Mouse (Mus musculus): Measurements from ENCODE around the gene Nop10. TPM values are rescaled to one million over a fixed set of nuclear protein-coding genes. Genes with fewer than 3 reads are reported as not detected.

The Nop10 gene
- 123 and 138 TPM in 2 replicates for polyA plus RNA-seq (2012; rRNA removed)

DNA sequence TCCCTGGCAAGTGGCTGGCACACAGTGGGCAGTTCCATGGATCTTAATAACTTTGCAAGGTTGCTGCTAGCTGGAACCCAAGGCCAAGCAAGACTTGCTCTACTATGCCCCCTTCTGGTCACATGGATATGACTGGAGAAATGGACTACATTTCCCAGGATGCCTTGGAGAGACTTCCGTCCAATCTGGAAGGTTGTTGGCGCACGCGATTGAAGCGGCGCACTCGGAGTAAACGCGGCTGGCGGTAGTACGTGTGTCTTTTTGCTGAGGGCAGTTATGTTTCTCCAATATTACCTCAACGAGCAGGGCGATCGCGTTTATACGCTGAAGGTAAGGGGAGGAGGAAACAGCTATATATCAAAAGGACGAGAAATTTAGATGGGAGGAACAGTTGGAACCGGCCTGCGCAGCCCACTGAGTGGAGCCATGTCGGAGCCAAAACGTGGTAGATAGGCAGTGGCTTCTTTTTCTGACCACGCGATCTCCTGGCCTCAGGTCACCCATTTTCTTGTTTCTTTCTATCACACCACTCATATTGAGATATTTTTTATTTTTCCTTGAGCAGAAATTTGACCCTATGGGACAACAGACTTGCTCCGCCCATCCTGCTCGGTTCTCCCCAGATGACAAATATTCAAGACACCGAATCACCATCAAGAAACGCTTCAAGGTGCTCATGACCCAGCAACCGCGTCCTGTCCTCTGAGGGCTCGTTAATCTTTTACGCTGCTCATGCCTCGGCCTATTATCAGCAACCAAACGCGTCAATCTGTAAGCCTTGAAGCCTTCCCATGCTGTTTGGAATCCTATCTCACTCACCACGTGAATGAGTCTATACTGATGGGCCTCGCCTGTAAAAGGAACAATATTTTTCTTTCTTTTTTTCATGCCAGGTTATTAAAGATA is at the start of gene Nop10:
Nop10 (plus strand) TSS at position 179 of the 906 bp plus-strand sequence.

GRCm38 (mm10) chr2:112239212-112239934 is 22.4 kb upstream of the Nop10 start, which contains the start of gene Lpcat4:
Gene Lpcat4 (plus strand): TSS chr2:112239468.

DNA sequence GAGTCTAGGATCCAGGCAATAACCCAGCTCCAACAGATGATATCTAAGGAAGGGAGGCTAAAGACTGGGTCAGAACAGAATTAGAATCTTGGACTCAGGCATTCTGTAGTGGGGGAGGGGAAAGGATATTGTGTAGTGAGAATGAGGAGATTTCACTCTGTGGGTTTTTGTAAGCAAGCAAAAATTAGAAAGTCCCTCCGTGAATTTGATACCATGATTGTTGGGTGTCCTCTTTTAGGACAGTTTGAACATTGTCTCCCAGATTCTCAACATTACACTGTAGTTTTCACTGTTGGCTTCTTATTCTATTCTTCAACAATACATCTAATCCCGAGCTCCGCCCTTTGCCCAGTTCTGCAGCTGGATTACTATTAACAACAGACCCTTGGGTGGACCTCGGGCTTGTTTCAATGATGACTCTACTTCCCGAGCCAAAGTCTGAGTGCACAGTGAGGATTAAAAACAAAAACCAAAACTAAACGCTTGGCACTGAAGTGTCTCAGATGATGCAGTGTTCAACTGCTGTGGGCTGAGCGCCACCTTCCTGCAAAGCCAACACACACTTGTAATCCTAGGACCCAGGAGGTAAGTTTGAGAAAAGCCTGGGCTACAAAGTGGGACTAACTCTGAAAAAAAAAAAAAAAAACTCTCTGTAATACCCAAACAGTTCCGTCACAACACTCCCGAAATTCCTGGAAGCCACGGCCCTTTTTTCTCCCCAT is 2.3 kb upstream of the Nop10 start, which contains the start of gene Nutm1:
Nutm1 (minus strand) TSS at position 51 of the 722 bp plus-strand sequence.

DNA sequence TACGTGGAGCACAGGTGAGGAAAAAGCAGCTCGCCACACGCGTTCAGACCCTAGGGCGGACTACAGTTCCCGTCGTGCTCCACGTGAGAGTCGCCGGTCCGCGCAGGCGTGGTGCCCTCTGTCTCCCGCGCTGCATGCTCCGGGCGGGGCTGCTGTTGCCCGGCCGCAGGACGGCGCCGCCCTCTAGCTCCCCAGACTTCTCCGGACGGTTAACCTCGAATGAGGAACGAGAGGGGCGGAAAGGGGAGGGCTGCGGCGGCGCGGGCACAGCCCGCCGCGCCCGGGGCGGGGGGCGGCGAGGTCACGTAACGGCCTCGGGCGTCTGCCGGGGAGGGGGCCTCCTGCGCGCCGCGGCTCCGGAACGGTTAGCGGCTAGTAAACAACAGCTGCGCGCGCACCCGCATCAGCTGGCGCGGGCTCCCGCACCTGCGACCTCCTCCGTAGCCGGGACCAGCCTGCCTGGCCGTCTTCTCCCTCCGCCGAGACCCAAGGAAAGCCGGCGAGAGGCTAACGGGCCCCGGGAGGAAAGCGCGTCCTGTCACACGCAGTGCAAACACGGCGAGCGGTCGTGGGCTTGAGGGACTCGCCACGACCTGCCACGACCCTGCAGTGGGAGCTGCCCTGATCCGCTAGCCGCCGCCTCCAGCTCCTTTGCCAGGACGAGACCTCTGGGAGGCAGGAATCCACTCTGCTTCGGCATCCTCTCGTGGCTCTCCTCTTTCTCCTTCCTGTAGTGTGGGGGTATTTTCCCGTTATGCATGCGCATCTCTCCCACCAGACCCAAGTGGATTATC is 3.9 kb downstream of the Nop10 start, which contains the start of gene Slc12a6:
Slc12a6 (plus strand) TSS at position 378 of the 794 bp plus-strand sequence.

DNA sequence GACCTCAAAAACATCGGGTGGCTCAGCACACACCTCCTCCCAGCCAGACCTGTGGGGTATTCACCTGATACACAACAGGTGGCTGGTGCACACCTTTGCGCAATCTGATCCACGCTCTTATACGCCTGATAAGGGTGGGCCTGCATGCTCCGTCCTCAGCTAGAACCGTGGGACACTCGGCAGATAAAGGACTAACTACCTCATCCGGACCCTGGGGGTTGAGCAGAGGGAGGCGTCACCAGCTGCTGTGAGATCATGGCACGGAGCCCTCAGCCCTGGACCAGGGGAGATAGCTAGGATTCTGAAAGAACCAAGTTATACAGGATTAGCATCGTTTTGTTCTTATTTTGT is 4.5 kb downstream of the Nop10 start, which contains the start of gene Gm21985:
Gm21985 (plus strand) TSS at position 73 of the 351 bp plus-strand sequence.

Other genes starting within 250 kb of the Nop10 start
- gene Olfr1310, start 249.2 kb upstream of the Nop10 start, polyA plus RNA-seq (2012; rRNA removed) = 0.01 TPM in 1 of 2 replicates, not detected in the other
- not detected in 2 replicates for gene Olfr1311, start 237.5 kb upstream of the Nop10 start, polyA plus RNA-seq (2012; rRNA removed)
- not detected in 2 replicates for gene Olfr1312, start 211.7 kb upstream of the Nop10 start, polyA plus RNA-seq (2012; rRNA removed)
- gene Olfr1313, start 184.1 kb upstream of the Nop10 start, polyA plus RNA-seq (2012; rRNA removed) = not detected in 2 replicates
- gene Olfr1314, start 165.1 kb upstream of the Nop10 start, polyA plus RNA-seq (2012; rRNA removed) = 0.01 TPM in 1 of 2 replicates, not detected in the other
- not detected in 2 replicates for gene Olfr1315-ps1, start 146.5 kb upstream of the Nop10 start, polyA plus RNA-seq (2012; rRNA removed)
- 0.05 and 0.06 TPM in 2 replicates for gene Olfr1316, start 126.9 kb upstream of the Nop10 start, polyA plus RNA-seq (2012; rRNA removed)
- not detected in 2 replicates for gene Olfr1317, start 121.6 kb upstream of the Nop10 start, polyA plus RNA-seq (2012; rRNA removed)
- gene Olfr1318, start 107.7 kb upstream of the Nop10 start, polyA plus RNA-seq (2012; rRNA removed) = not detected in 2 replicates
- 45.3 and 55.0 TPM in 2 replicates for gene Lpcat4, start 22.5 kb upstream of the Nop10 start, polyA plus RNA-seq (2012; rRNA removed)
- not detected in 2 replicates for gene Nutm1, start 2.6 kb upstream of the Nop10 start, polyA plus RNA-seq (2012; rRNA removed)
- 51.2 and 54.8 TPM in 2 replicates for gene Slc12a6, start 3.9 kb downstream of the Nop10 start, polyA plus RNA-seq (2012; rRNA removed)
- 0.07 TPM in 1 of 2 replicates, not detected in the other for gene Gm21985, start 4.4 kb downstream of the Nop10 start, polyA plus RNA-seq (2012; rRNA removed)
- 116 TPM in 2 replicates for gene Emc4, start 106.1 kb downstream of the Nop10 start, polyA plus RNA-seq (2012; rRNA removed)
- gene Katnbl1, start 117.3 kb downstream of the Nop10 start, polyA plus RNA-seq (2012; rRNA removed) = 17.1 and 18.3 TPM in 2 replicates
- gene Emc7, start 193.1 kb downstream of the Nop10 start, polyA plus RNA-seq (2012; rRNA removed) = 10.5 and 11.7 TPM in 2 replicates
- gene Chrm5, start 218.8 kb downstream of the Nop10 start, polyA plus RNA-seq (2012; rRNA removed) = 0.20 and 0.33 TPM in 2 replicates
- gene Aven, start 231.0 kb downstream of the Nop10 start, polyA plus RNA-seq (2012; rRNA removed) = 7.0 and 8.6 TPM in 2 replicates